Mouse (Mus musculus) heart, postnatal 36 days (tissue): ENCODE results near the gene Vgll4. TPM values are rescaled to one million over a fixed set of nuclear protein-coding genes. Genes with fewer than 3 reads are reported as not detected.
A peak's percentile ranks its signal among the peaks of the same experiment; 100 is the strongest.

Experiments
- DNase-seq, 2 experiments: peaks; one replicate each; pipeline ENCODE4 v3.0.0; 2021 to 2022
- intact Hi-C: fragments of 180-260 bp; cut with DNase I; formaldehyde crosslinking; loops from one replicate; pipeline ENCODE4 v1.15.1; 2025
- total RNA-seq, 2 experiments: library from RNA; stranded (reverse); gene quantifications; 2 replicates each; pipeline ENCODE4 v1.2.3; 2021

The Vgll4 gene
- 10 to 100 TPM; 20.6 to 23.1 TPM for total RNA-seq

- intact Hi-C loops: no loop called here
Observed at GRCm38 (mm10) chr6:114969213-114970120, at the start of gene Vgll4. Gene Vgll4 (minus strand): TSS chr6:114969994.

DNA sequence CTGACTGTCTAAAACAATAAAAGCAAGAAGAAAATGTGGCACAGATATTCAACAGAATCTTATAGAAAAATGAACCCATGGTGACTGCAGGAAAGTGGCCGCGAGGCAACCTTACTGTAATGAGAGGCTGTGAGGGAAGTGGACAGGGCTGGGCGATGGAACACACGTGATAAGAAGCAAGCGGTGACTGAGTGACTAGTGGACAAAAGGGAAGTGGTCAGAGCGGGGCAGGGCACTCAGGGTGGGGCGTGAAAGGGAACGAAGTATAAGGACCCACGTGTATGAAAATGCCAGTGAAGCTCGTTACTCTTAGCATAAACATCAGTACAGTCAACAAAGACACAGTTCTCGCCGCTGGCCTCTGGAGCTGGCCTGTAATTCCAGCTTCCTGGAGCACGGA lies 45.7 kb upstream of the Vgll4 start:
- no peak for DNase-seq
- intact Hi-C loops: no loop called here

More at GRCm38 (mm10) chr6:114969213-114970120, at the start of gene Vgll4:
- DNase-seq: peak; percentile 45 to 48

DNA sequence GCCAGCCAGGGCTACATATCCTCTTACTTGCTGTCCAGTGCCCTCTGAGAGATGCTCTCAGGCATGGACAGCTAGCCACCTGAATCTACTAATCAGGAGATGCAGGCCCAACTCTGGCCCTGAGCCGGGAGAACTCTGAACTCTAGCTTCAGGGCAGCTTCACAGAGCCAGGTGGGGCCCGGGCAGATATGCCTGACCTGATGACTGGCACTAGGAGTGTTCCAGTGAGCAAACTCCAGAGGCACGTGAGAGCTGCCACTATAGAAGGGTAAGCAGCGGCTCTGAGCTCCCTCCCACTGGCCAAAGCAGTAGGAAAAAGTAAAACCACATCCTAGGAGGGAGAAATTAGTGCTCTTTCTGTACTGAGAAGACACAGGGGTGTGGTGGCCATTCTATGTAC lies 43.8 kb upstream of the Vgll4 start:
- no peak for DNase-seq
- intact Hi-C loops: no loop called here

- no peak for DNase-seq
- intact Hi-C loops: no loop called here
Observed at GRCm38 (mm10) chr6:115011792-115012191, 42.0 kb upstream of the Vgll4 start.

GRCm38 (mm10) chr6:115010815-115011214 lies 41.0 kb upstream of the Vgll4 start:
- no peak for DNase-seq
- intact Hi-C loops: no loop called here

GRCm38 (mm10) chr6:115010304-115010703 lies 40.5 kb upstream of the Vgll4 start:
- DNase-seq: no peak
- intact Hi-C loops: no loop called here

DNA sequence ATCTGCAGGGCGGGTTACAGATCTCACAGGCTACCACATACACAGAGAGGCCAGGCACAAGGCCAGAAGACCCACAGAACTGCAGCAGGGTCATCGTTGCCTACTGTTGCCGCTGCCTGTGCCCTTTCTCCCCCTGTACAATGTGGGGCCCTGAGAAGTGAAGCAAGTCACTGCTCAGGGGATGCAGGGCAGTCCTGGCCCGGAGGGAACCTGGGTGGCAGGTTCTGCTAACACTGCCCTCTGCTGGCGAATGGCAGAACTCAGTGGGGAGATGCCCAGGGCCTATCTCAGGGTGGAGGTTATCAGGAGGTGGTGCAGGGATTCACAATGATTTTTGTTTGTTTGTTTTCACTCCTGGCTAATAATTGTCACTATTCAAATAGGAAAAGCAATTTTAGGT lies 37.9 kb upstream of the Vgll4 start:
- peak; percentile 79 to 84 for DNase-seq
- intact Hi-C loops: loop anchor here (1.0 to 2.0 kb wide), 2 partner anchors 79 to 283 kb away; no protein-coding TSS in a partner anchor

DNA sequence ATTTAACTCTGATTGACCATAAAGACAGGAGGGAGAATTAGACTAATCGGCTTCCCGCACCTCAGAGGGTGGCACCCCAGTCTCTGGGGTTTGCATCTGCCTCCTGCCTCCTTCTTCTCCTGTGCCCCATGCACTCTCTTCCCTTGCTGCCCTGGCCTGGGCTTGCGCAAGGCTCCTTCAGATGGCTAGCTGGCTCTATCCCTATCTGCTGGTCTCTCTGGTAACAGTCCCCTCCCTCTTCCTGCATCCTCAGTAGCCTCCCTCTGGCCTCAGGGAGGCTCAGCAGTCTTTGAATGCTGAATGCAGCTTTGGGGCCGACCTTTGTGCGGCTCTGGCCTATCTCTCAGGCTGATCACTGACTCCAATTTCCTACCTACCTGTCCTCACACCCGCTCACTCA lies 37.2 kb upstream of the Vgll4 start:
- intact Hi-C loops: loop anchor here (1.0 to 2.0 kb wide), 2 partner anchors 79 to 282 kb away; no protein-coding TSS in a partner anchor
- DNase-seq: peak; percentile 50 to 56

GRCm38 (mm10) chr6:115006065-115006464 lies 36.3 kb upstream of the Vgll4 start:
- intact Hi-C loops: loop anchor here (2.0 kb wide), 1 partner anchor 281 kb away; no protein-coding TSS in a partner anchor
- no peak for DNase-seq

GRCm38 (mm10) chr6:115005351-115005890 lies 35.6 kb upstream of the Vgll4 start:
- no peak for DNase-seq
- intact Hi-C loops: no loop called here

DNA sequence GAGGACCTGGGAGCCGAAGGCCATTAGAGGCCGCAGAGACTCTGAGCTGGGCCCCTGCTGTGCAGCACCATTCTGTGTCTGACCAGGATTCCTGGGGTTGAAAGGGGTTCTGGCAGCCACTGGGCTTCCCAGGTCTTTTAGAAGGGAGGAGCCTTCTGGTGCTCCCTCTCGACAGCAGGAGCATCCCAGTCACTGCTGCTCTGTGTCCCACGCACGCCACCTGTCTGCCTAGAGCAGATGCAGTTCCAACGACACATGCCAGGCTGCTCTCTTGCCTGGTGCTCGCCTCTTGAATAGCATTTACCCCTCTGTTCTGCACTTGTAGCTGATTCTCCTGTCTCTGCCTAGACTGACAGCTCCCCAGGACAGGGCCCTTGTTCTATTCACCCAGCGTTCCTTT lies 34.8 kb upstream of the Vgll4 start:
- intact Hi-C loops: no loop called here
- DNase-seq: no peak

- intact Hi-C loops: no loop called here
- no peak for DNase-seq
Observed at GRCm38 (mm10) chr6:114998374-114999031, 28.7 kb upstream of the Vgll4 start.

GRCm38 (mm10) chr6:114997471-114997870 lies 27.7 kb upstream of the Vgll4 start:
- no peak for DNase-seq

GRCm38 (mm10) chr6:114996910-114997309 lies 27.1 kb upstream of the Vgll4 start:
- intact Hi-C loops: no loop called here
- no peak for DNase-seq

More at GRCm38 (mm10) chr6:114997471-114997870, 27.7 kb upstream of the Vgll4 start:
- intact Hi-C loops: no loop called here

DNA sequence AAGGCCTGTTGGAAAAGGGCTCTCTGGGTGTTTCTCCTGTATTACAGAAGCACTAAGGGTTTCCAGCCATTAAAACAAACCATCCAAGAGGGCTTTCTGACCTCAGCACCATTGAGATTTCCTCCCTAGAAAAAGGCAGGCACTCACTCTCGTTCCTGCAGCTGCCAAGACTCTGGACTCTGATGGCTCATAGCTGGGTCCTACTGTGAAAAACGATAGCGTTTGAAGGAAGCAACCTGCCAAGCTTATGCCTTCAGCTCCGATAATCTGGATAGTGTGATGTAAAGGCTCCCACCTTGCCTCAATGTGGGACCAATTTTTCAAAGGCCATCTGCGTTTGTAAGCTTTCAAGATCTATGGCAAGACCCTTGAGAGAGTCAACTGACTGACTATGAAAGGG lies 24.3 kb upstream of the Vgll4 start:
- intact Hi-C loops: no loop called here
- no peak for DNase-seq

- DNase-seq: no peak
- intact Hi-C loops: no loop called here
Observed at GRCm38 (mm10) chr6:114993659-114994058, 23.9 kb upstream of the Vgll4 start.

DNA sequence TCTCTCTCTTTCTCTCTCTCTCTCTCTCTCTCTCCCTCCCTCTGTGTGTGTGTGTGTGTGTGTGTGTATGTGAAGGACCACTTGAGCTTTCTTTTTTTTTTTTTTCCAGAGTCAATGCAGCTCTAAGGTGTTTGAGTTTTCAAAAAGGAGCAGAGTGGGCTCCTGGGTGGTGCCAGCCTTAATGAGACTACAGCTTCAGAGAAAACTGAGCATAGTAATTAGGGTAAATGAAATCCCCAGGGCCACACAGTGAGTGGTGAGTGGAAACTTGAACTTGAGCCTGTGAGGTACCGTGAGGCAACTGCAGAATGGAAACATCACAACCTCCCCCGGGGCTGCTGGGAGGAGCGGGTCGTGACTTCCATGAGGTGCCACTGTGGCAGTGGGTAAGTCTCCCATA lies 22.1 kb upstream of the Vgll4 start:
- no peak for DNase-seq
- intact Hi-C loops: no loop called here

DNA sequence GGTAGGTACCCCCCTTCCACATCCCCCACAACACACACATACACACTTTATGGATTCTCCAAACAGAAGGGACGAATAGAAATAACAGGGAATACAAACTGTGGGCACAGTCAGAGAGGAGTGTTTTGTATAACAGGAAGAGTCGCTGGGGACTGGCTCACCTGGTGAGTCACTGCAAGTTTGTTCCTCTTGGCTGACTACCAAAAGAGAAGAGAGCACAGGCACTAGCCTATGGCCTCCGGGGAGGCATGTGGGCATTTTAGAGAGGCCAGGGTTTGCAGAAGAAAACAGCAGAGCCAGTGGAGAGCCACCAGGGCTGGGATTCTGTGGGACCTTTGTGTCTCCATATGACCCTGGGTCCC lies 18.8 kb upstream of the Vgll4 start:
- intact Hi-C loops: no loop called here
- DNase-seq: no peak

GRCm38 (mm10) chr6:114987966-114988618 lies 18.3 kb upstream of the Vgll4 start:
- intact Hi-C loops: no loop called here
- no peak for DNase-seq

DNA sequence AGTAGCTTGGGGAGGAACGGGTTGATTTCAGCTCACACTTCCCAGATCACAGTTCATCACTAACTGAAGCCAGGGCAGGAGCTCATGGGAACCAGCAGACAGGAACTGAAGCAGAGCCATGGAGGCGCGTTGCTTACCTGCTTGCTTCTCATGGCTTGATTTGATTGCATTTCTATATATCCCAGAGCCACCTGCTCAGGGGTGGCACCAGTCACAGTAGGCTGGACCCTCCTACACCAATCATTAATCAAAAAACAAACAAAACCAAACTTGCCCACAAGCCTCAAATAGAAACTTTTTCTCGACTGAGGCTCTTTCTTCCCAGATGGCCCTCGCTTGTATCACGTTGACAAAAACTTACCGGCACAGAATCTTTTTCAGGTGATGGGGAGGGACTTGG lies 12.9 kb upstream of the Vgll4 start:
- no peak for DNase-seq
- intact Hi-C loops: no loop called here

DNA sequence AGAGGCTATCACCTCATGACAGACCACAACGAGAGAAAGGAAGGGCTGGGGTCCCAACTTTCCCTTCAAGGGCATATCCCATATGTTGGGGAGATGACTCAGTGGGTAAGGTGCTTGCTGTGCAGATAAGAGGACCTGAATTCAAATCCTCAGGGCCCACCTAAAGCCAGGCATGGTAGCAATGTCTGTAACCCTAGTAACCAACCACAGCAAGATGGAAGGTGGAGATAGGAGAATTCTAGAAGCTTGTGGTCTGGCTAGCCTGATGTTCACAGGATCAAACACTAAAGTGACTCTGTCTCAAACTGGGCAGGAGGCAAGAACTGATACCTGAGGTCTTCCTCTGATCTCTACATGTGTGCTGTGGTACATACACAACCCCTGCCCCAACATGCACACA lies 9.9 kb upstream of the Vgll4 start:
- intact Hi-C loops: no loop called here
- DNase-seq: no peak
